Mouse (Mus musculus): ENCODE measurements around the gene Btbd8.

Gene Btbd8

DNA sequence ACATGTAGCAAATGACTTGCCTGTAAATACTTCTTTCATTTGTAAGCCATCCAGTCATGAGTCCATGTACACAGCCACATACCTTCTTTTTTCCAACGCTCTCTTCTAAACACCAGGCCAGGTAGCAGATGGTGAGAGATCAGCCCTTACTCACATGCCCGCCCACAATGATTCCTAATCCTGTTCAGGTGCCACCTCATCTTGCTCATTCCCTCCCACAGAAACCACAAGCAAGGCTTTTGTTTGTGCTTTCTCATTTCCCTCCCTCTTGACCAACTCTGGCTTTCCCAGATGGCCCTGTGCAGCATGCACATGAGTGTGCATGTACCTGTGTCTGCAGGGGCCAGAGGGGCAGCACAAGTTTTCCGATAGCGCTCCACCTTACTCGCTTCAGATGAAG, 12.5 kb downstream of the Btbd8 start:
- DNase-seq (ENCODE audit: extremely low spot score): no peak

- no peak for DNase-seq (ENCODE audit: extremely low spot score)
These were observed 24.6 kb downstream of the Btbd8 start for GRCm38 (mm10) chr5:107462147-107463076.

GRCm38 (mm10) chr5:107466501-107466900, 28.7 kb downstream of the Btbd8 start:
- DNase-seq (ENCODE audit: extremely low spot score): no peak

DNA sequence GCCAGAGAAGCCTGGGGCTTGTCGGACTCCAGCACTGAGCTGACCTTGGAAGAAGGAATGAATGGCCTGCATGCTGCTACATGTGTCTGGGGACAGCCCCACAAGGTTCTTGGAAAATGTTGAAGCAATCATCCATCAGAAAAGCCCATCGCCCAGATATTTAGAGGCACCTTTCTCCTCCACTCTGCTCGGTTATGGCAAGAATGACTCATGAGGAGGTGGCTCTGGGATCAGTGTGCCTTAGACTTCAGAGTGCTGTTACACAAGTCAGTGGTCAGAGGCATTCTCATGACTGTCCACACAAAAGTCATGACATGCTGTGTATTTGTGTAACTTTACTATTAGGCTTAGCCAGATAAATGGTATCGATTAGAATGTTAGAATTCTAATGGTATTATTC, 29.3 kb downstream of the Btbd8 start:
- DNase-seq (ENCODE audit: extremely low spot score): no peak

DNA sequence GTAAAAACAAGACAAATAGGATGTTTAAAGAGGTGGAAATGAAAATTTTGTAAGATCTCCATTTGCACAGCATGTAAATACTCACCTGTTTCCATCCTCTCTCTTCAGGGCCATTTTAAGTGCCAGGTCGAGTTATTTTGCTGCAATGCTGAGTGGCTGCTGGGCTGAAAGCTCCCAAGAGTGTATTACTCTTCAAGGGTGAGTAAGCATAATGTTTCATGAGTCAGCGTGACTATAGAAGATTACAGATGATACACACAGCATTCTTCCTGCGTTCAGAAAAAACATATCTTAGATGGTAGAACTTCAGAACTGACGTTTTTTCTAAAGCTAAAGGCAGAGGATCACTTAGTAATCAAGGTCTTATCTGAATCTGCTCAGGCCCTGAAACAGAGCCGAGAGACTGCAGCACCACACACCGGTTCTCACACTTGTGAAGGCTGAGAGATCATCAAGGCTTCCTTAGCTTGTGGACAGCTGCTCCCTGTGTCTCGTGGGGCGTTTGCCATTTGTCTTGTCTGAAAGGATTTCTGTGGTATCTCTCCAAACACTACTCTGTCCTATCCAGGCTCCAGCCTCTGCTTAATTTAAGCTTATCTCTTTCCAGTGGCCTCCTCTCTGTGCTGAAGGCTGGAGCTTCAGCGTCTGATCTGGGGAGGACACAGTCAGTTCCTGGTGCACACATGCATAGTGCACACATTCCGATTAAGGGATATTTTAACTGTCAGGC, 33.0 kb downstream of the Btbd8 start:
- no peak for DNase-seq (ENCODE audit: extremely low spot score)

DNA sequence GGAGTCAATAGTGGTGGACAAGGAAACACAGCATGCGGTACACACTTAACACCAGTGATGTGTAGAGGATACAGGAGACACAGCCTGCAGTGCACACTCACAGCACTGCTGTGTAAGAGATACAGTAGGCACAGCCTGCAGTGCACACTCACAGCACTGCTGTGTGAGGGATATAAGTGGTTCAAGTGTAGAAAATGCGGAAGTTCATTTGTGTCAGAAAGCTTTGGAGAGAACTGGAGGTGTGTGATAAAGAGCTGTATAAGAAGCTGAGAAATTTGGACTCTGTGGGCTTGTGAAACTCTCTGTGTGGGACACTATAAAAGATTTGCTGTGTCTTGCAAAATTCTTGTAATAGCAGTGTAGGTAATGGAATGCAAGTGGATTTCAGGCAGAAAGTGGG, 42.4 kb downstream of the Btbd8 start:
- DNase-seq (ENCODE audit: extremely low spot score): no peak

- no peak for DNase-seq (ENCODE audit: extremely low spot score)
These were observed 51.2 kb downstream of the Btbd8 start for GRCm38 (mm10) chr5:107488996-107489395.

GRCm38 (mm10) chr5:107491036-107491435, 53.2 kb downstream of the Btbd8 start:
- DNase-seq (ENCODE audit: extremely low spot score): no peak

- DNase-seq (ENCODE audit: extremely low spot score): no peak
These were observed 54.7 kb downstream of the Btbd8 start for GRCm38 (mm10) chr5:107492471-107492870.

GRCm38 (mm10) chr5:107494759-107495158, 57.0 kb downstream of the Btbd8 start:
- no peak for DNase-seq (ENCODE audit: extremely low spot score)

- no peak for DNase-seq (ENCODE audit: extremely low spot score)
These were observed 58.2 kb downstream of the Btbd8 start for GRCm38 (mm10) chr5:107496047-107496446.

GRCm38 (mm10) chr5:107497519-107498501, 60.0 kb downstream of the Btbd8 start:
- no peak for DNase-seq (ENCODE audit: extremely low spot score)

- no peak for DNase-seq (ENCODE audit: extremely low spot score)
These were observed 61.1 kb downstream of the Btbd8 start for GRCm38 (mm10) chr5:107498806-107499310.

DNA sequence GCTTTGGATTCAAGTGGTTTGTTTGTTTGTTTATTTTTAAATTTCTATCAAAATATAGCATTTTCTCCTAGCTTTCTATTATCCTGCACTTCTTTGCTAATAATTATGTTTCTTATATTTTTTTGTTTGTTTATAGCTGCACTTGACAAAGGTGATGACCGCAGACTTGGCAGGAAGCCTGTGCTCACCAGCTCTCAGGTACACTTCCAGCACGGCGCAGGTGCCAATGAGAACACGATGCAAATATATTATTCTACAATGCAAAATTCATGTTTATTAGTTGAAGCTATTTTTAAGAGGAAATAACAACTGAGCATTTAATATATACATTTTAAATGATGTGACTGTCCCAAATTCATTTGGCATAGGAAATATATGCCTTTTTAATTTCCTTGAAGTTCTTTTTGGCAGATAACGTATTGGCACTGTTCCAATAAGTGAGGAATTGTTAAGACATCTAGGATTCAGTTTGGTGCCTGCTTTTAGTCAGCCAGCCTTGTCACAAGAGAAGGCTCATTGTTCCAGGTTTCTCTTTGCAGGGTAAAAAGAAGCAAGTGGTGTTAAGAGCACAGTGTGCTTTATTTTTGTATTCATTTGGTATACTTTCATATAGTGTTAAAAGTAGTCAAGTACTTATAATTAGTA, 62.2 kb downstream of the Btbd8 start:
- no peak for DNase-seq (ENCODE audit: extremely low spot score)

GRCm38 (mm10) chr5:107500741-107501140, 62.9 kb downstream of the Btbd8 start:
- no peak for DNase-seq (ENCODE audit: extremely low spot score)

GRCm38 (mm10) chr5:107507321-107507720, 69.5 kb downstream of the Btbd8 start, which contains the start of gene Gm42669:
Gene Gm42669 (plus strand): TSS chr5:107507621.
- DNase-seq (ENCODE audit: extremely low spot score): no peak

DNA sequence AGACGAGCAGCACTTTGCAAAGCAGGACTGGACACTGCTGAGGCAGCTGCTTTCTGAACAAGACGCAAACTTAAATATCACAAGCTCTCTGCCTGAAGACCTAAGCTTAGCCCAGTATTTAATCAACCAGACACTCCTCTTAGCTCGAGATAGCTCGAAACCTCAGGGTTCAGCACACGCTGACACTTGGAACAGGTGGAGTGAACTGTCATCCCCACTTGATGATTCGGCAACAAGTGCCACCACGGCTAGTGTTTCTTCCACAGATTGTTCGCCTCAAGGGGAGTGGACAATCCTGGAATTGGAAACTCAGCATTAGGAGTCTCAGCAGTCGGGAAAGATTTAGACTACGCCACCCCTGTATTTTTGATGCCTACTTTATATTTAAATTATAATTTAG, 72.7 kb downstream of the Btbd8 start:
- no peak for DNase-seq (ENCODE audit: extremely low spot score)

- no peak for DNase-seq (ENCODE audit: extremely low spot score)
These were observed 73.5 kb downstream of the Btbd8 start for GRCm38 (mm10) chr5:107511326-107511725.

DNA sequence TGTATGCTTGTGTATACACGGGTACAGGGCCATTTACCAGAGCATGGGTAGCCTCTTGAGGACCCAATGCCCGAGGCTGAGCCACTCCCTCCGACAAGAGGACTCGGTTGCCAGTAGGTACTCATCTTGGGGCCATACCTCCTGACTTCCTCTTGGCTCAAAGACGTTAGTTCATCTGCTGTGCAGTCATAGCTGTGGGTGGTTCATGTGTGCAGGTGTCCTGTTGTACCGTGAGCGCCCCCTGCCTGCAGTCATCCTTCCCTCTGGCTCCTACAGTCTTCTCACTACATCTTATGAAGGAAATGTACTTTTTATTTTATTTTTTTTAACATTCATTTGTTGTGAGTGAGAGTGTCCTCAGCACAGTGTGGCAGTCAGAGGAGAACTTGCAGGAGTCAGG, 75.8 kb downstream of the Btbd8 start:
- DNase-seq (ENCODE audit: extremely low spot score): peak; percentile 31

DNA sequence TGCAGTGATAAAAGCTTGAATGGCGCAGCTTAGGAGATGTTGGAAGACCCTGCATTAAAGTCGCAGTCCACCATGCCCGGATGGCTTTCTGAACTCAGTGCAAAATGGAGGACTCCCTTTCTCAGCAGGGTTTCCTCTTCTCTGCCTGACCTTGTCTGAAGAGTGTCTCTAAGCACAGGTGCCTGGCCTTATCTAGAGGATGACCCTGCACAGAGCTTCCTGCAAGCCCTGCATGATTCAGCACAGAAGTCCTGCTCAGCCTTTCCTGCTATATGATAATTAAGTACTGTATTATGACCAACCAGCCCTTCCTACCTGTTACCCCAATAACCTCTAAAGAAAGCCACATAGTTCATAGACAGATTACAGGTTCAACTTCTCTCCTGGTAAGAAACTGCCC, 77.7 kb downstream of the Btbd8 start:
- DNase-seq (ENCODE audit: extremely low spot score): no peak

DNA sequence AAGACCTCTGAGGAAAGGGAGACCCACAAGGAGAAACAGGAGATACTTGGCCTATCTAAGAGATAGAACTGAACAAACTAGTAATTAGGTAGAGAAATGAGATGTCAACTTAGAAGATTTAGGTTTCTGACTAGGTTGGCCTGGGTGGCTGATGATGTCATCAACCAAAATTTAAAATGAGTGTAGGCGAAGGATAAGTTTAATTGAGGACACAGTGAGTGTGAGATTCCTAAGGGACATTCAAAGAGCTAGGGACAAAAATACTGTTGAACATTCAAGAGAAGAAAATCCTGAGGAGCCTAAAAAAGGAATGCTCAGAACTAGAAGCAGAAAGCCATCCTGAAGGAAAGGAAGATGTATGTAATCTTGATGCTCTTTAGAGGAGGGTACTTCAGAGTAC, 78.3 kb downstream of the Btbd8 start:
- no peak for DNase-seq (ENCODE audit: extremely low spot score)

Data from embryo, embryonic 9.5 days (tissue).